Mouse (Mus musculus) right cerebral cortex, postnatal 14 days (tissue): ENCODE results near the gene Fam227b.

Experiments used
- DNase-seq: peaks from one replicate; pipeline ENCODE4 v3.0.0; 2022

Gene Fam227b

GRCm38 (mm10) chr2:126060595-126060994 lies 91.2 kb downstream of the Fam227b start:
- DNase-seq = no peak

- DNase-seq = no peak
These were observed 98.1 kb downstream of the Fam227b start for GRCm38 (mm10) chr2:126053657-126054056.

GRCm38 (mm10) chr2:126052749-126053557 lies 98.9 kb downstream of the Fam227b start:
- DNase-seq = no peak

GRCm38 (mm10) chr2:126045621-126046020 lies 106.2 kb downstream of the Fam227b start:
- DNase-seq = no peak

- no peak for DNase-seq
These were observed 109.1 kb downstream of the Fam227b start for GRCm38 (mm10) chr2:126042674-126043073.

- no peak for DNase-seq
These were observed 110.6 kb downstream of the Fam227b start for GRCm38 (mm10) chr2:126041237-126041636.

GRCm38 (mm10) chr2:126040651-126041050 lies 111.2 kb downstream of the Fam227b start:
- DNase-seq = no peak

GRCm38 (mm10) chr2:126039414-126039891 lies 112.4 kb downstream of the Fam227b start:
- DNase-seq = no peak

GRCm38 (mm10) chr2:126038221-126039000 lies 113.4 kb downstream of the Fam227b start:
- no peak for DNase-seq

GRCm38 (mm10) chr2:126036121-126036520 lies 115.7 kb downstream of the Fam227b start:
- DNase-seq = no peak

GRCm38 (mm10) chr2:126035013-126035770 lies 116.6 kb downstream of the Fam227b start:
- DNase-seq = no peak

GRCm38 (mm10) chr2:126034379-126035005 lies 117.3 kb downstream of the Fam227b start, which contains the start of gene Fgf7:
TSS of gene Fgf7 (plus strand) at chr2:126034658.
- peak; percentile 26 for DNase-seq

GRCm38 (mm10) chr2:126033114-126033972 lies 118.5 kb downstream of the Fam227b start:
- peak; percentile 9 for DNase-seq

- DNase-seq = no peak
These were observed 120.5 kb downstream of the Fam227b start for GRCm38 (mm10) chr2:126031186-126031900.

GRCm38 (mm10) chr2:126015763-126016473 lies 135.9 kb downstream of the Fam227b start:
- no peak for DNase-seq

- no peak for DNase-seq
These were observed 136.7 kb downstream of the Fam227b start for GRCm38 (mm10) chr2:126014989-126015710.

GRCm38 (mm10) chr2:126006742-126007141 lies 145.1 kb downstream of the Fam227b start:
- no peak for DNase-seq

- peak; percentile 57 for DNase-seq
These were observed 145.7 kb downstream of the Fam227b start for GRCm38 (mm10) chr2:126006088-126006487.

GRCm38 (mm10) chr2:126002291-126002690 lies 149.5 kb downstream of the Fam227b start:
- DNase-seq = no peak
